Mouse (Mus musculus) neural tube, embryonic 11.5 days (tissue): ENCODE results near the gene Plin1. TPM values are rescaled to one million over a fixed set of nuclear protein-coding genes. Genes with fewer than 3 reads are reported as not detected.

Experiments used
- ATAC-seq: fragments of 200-750 bp; cut with Nextera tagmentation; 2 replicates; pipeline ENCODE4 v1.8.0; 2017; ENCODE audit warnings: moderate number of reproducible peaks, mild to moderate bottlenecking, moderate TSS enrichment, moderate library complexity; ENCODE audit not compliant: insufficient read depth, low FRiP score, low TSS enrichment
- DNase-seq: peaks from one replicate; pipeline ENCODE4 v3.0.0-alpha.2; 2015; ENCODE audit warnings: low spot score
- H3K27ac ChIP-seq: fragments of 300-500 bp; sonication (generic); 2 replicates; pipeline ENCODE4 v1.5.1; 2014; ENCODE audit warnings: low read depth, mild to moderate bottlenecking, low read length
- H3K27me3 ChIP-seq: fragments of 300-500 bp; sonication (generic); 2 replicates; pipeline ENCODE4 v1.6.1; 2014; ENCODE audit warnings: mild to moderate bottlenecking, low read length, mixed read lengths; ENCODE audit not compliant: control insufficient read depth, insufficient read depth
- H3K36me3 ChIP-seq: fragments of 300-500 bp; sonication (generic); 2 replicates; pipeline ENCODE4 v1.6.1; 2014; ENCODE audit warnings: mild to moderate bottlenecking, low read length, moderate library complexity, mixed read lengths; ENCODE audit not compliant: control insufficient read depth, insufficient read depth
- H3K4me1 ChIP-seq: fragments of 300-500 bp; sonication (generic); 2 replicates; pipeline ENCODE4 v1.6.1; 2014; ENCODE audit warnings: low read length, mixed read lengths; ENCODE audit not compliant: control insufficient read depth, insufficient read depth
- H3K4me2 ChIP-seq: fragments of 300-500 bp; sonication (generic); 2 replicates; pipeline ENCODE4 v1.6.1; 2014; ENCODE audit warnings: low read depth, mild to moderate bottlenecking, moderate library complexity
- H3K4me3 ChIP-seq: fragments of 300-500 bp; sonication (generic); 2 replicates; pipeline ENCODE4 v1.5.1; 2014; ENCODE audit warnings: low read depth, low read length
- H3K9ac ChIP-seq: fragments of 300-500 bp; sonication (generic); 2 replicates; pipeline ENCODE4 v1.6.1; 2014; ENCODE audit warnings: mild to moderate bottlenecking, low read length
- H3K9me3 ChIP-seq: fragments of 300-500 bp; sonication (generic); 2 replicates; pipeline ENCODE4 v1.6.1; 2016; ENCODE audit warnings: low read length; ENCODE audit not compliant: control insufficient read depth
- WGBS: fragments of 180-500 bp; shearing (Covaris S2); extraction: QIAGEN DNeasy Blood & Tissue Kit; methylation state at CpG from one replicate; pipeline ENCODE4 v1.1.7; 2014; 5-methylcytosine and 5-hydroxymethylcytosine counted together
- polyA plus RNA-seq: library from polyadenylated mRNA; unstranded; fragments of >200 nt; fragmentation: Nextera tagmentation; extraction: Ambion mirVana; gene quantifications from 2 replicates; pipeline ENCODE4 v1.2.1, GENCODE M21; 2014

Plin1 gene
- polyA plus RNA-seq, 1 experiment from 2014 or later: not detected

DNA sequence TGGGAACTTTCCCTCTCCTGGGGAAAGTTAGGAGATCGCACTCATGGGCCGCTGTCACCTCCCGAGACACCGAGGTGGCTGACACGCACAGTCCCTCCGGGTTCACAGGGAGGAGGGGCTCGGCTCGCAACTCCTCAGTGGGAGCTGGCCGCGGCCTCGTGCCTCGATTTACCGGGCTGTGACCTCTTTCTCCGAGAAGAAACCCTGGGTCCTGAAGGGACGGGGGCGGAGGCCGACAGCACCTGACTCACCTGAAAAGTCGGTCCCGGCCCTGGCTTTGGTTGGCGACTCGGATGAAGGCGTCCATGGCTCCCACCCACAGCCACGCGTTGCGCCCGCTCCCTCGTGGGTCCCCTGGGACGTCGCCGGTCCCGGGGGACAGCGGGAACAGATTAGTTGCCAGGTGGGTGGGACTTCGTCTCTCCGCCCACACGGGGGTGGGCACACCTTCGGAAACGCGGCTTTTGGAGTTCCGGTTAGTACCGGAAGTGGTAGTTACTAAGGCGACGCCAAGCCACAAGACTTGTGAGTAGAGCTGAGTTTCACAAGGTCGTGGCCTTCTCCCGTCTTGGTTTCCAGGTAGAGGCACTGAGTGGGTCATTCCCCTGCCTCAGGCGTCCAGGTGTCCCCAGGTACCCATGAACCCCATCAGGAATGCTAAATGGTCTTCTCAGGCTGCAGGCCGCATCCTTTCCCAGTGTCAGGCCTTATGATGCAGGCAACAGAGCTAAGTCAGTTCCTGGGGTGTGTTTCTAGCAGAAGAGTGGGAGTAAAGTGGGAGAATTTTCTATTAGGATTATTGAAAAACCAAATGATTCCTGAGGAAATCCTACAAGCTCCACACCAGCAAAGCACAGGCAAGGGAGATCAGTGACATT, 10.2 kb upstream of the Plin1 start, which contains the start of the genes Pex11a and Wdr93:
Pex11a (minus strand) TSS at position 473 of the 878 bp plus-strand sequence.
Wdr93 (plus strand) TSS at position 505 of the 878 bp plus-strand sequence.
- Histone ChIP-seq H3K9ac (peak within 1 kb of the TSS; percentile 48), H3K36me3 (no peaks in the 10 kb centered on the region), H3K4me1 (no peaks in the 10 kb centered on the region), H3K27ac (no peak within 1 kb of the TSS), H3K4me2 (peak within 1 kb of the TSS; percentile 93), H3K27me3 (no peaks in the 10 kb centered on the region), H3K9me3 (no peaks in the 10 kb centered on the region), H3K4me3 (peak within 1 kb of the TSS; percentile 72)
- 0 out of 2 replicates have a peak, but pooled peaks have one; percentile 48 for ATAC-seq
- DNase-seq: peak; percentile 80
- WGBS: 3% methylated on average over 46 of the region's 46 CpGs

DNA sequence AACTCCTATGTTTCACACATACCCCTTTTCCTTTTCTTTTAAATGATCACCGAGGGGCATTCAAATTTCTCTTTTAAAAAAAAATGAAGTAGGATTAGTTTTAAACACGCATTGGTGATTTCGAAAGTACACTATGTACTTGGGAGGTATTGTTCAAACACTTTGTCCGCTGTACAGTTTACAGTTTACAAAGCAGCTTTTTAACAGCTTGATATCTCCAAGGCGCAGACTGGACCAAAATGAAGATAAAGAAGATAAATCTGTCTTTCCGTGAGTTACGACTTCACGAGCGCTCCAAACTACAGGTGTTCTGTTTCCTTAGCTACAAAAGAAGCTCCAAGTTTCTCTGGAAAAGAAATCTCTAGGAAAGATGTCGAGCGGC, 9.6 kb upstream of the Plin1 start:
- Histone ChIP-seq H3K4me2 (peak overlapping the region; percentile 93), H3K36me3 (no peaks in the 10 kb centered on the region), H3K4me3 (peak overlapping the region; percentile 72), H3K4me1 (no peaks in the 10 kb centered on the region), H3K27ac (no peak overlapping the region), H3K27me3 (no peaks in the 10 kb centered on the region), H3K9me3 (no peaks in the 10 kb centered on the region), H3K9ac (peak overlapping the region; percentile 48; the same call in 1 of the 2 replicates)
- ATAC-seq (no peak), DNase-seq (no peak)
- 27% methylated on average over 11 of the region's 11 CpGs for WGBS

DNA sequence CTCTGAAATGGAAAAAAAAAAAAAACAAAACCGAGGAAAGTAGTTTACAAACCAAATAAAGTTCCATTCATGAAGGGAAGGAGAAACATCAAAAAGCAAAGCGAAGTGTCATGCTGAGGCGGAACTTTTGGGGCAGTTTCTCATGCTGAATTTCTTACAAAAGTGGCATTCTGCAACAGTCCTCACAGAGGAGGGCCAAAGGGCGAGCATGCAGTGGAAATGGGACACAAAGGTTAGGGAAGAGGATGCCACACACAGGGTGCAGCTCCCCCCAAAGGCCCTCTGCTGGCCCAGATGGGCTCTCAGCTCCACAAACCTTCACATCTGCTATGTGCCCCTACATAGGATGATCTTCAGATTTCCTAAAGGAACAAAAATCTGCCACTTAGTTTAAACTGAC, 7.6 kb upstream of the Plin1 start:
- H3K36me3 ChIP-seq: no peaks in the 10 kb centered on the region; the same call in 1 of the 2 replicates
- no peak overlapping the region for H3K4me2 ChIP-seq
- H3K4me3 ChIP-seq: no peak overlapping the region
- no peak for ATAC-seq
- 77% methylated on average over 4 of the region's 4 CpGs for WGBS
- H3K4me1 ChIP-seq: no peaks in the 10 kb centered on the region
- DNase-seq: no peak
- H3K9me3 ChIP-seq: no peaks in the 10 kb centered on the region
- no peak overlapping the region for H3K9ac ChIP-seq
- H3K27me3 ChIP-seq: no peaks in the 10 kb centered on the region
- no peak overlapping the region for H3K27ac ChIP-seq

DNA sequence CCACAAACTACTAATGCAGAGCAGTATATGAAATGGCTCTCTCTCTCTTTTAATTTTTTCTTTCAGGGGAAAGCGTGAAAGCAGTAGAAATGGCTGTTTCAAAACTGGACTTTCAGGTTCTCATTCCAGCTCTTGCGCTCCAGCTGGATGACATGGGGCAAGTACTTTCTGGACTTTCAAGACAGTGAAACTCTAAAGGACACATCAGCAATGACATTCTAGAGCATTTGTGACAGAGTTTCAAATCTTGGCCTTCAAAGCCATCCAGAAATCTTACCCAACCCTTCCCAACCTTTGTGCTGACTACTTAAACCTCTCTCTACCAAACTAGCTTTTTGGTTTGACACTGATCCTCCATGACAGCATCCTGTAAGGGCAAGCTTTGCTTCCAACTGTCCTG, 6.2 kb upstream of the Plin1 start:
- Histone ChIP-seq H3K27ac (no peak overlapping the region), H3K4me1 (no peaks in the 10 kb centered on the region), H3K27me3 (no peaks in the 10 kb centered on the region), H3K4me3 (no peak overlapping the region), H3K36me3 (no peaks in the 10 kb centered on the region; the same call in 1 of the 2 replicates), H3K4me2 (no peak overlapping the region), H3K9me3 (no peaks in the 10 kb centered on the region), H3K9ac (no peak overlapping the region)
- no peak for DNase-seq
- 100% methylated on average over 2 of the region's 2 CpGs for WGBS
- ATAC-seq: no peak

DNA sequence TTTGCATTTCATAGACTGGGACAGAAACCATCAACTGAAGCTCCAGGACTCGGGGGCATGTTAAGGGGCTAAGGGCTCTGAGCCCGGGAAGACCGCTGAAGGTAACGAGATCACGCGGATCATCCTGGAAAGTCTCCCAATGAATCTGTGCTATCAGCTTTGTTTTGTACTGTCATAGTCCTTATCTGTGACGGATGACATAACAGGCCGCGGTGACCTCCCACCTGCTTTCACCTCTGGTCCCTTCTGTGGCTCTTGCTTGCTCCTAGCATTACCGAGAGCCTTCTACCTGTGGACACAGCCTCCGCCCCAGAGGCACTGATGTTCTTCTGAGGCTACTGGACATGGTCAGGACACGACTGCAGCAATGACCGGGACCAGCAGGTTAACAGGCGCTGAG, 3.8 kb upstream of the Plin1 start:
- DNase-seq: no peak
- no peak overlapping the region for H3K4me2 ChIP-seq
- no peak for ATAC-seq
- H3K36me3 ChIP-seq: no peaks in the 10 kb centered on the region; the same call in 1 of the 2 replicates
- no peak overlapping the region for H3K4me3 ChIP-seq
- H3K9me3 ChIP-seq: no peaks in the 10 kb centered on the region
- H3K9ac ChIP-seq: no peak overlapping the region
- no peaks in the 10 kb centered on the region for H3K27me3 ChIP-seq
- whole genome bisulfite sequencing: 93% methylated on average over 14 of the region's 14 CpGs
- no peak overlapping the region for H3K27ac ChIP-seq
- H3K4me1 ChIP-seq: no peaks in the 10 kb centered on the region

DNA sequence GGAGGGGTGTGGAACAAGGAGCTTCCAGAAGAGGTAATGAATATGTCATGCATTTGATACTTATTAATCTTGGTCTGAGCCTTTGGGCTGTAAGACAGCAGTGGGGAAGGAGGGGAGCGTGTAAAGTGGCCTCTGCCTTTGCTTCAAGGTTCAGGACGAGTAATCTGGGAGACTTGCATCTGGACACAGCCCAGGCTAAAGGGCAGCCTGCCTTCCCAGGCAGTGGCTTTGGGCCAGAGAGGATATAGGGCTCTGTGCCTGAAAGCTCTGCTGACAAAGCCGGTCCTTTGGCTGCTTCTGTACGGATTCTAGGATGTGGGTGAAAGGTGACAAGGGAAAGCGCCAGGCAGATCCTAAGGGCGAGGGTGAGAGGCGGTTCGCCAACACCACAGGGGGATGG, 1.9 kb upstream of the Plin1 start:
- Histone ChIP-seq H3K4me3 (no peak overlapping the region), H3K9ac (no peak overlapping the region), H3K4me1 (no peaks in the 10 kb centered on the region), H3K36me3 (no peaks in the 10 kb centered on the region; the same call in 1 of the 2 replicates), H3K4me2 (no peak overlapping the region), H3K9me3 (no peaks in the 10 kb centered on the region), H3K27me3 (no peaks in the 10 kb centered on the region), H3K27ac (no peak overlapping the region)
- no peak for DNase-seq
- WGBS: 81% methylated on average over 8 of the region's 8 CpGs
- ATAC-seq: no peak

DNA sequence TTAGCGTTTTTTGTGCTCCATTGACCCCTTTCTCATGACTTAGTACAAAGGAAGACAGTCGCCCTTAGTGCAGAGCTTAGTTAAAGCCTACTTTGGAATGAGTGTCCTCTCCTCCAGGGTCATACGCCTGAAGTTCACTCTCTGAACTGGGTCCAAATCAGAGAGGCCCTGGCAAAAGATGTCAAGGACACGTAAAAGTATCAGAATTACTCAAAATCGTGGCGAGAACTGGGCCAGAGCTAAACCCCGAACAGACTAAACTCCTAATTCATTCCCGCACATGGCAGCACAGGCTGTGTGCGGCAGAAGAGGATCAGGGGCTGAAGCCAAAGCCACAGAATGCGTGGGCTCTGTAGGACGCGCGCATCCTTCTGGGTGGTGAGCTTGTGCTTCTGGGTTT, 1.3 kb downstream of the Plin1 start:
- Histone ChIP-seq H3K4me2 (no peak overlapping the region), H3K9ac (no peak overlapping the region), H3K4me3 (no peak overlapping the region), H3K27ac (no peak overlapping the region), H3K27me3 (no peaks in the 10 kb centered on the region), H3K4me1 (no peaks in the 10 kb centered on the region), H3K9me3 (no peaks in the 10 kb centered on the region), H3K36me3 (no peaks in the 10 kb centered on the region)
- ATAC-seq (no peak), DNase-seq (no peak)
- 80% methylated on average over 13 of the region's 13 CpGs for WGBS

DNA sequence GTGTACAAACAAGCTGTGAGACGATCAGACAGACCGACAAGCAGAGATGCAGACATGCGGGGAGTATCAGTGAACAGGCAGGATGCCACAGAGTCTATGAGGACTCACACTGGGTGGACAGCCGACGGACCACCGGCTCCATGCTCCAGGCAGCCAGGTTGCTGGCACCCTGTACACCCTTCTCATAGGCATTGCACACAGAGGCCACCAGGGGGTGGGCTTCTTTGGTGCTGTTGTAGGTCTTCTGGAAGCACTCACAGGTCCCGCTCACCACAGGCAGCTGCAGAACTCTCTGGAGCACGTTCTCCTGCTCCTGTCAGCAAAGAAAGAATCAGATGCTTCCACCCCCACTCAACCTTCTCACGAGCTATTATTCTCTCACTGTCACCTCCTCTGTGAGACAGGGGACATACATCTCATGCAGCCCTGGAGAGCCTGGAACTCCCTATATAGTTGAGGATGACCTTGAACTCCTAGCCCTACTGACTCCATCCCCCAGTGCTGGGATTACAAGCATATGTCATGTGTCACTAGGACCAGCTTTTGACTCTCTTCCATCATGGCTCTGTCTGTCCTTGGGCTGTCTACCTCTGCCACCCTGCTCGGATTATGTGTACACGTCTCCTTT, 2.8 kb downstream of the Plin1 start:
- Histone ChIP-seq H3K9ac (no peak overlapping the region), H3K9me3 (no peaks in the 10 kb centered on the region), H3K27me3 (no peaks in the 10 kb centered on the region), H3K4me1 (no peaks in the 10 kb centered on the region), H3K27ac (no peak overlapping the region), H3K4me2 (no peak overlapping the region), H3K4me3 (no peak overlapping the region), H3K36me3 (no peaks in the 10 kb centered on the region)
- 62% methylated on average over 8 of the region's 11 CpGs for WGBS
- DNase-seq (no peak), ATAC-seq (no peak)
